Mouse (Mus musculus): ENCODE results near the gene Wsb2.

DNA sequence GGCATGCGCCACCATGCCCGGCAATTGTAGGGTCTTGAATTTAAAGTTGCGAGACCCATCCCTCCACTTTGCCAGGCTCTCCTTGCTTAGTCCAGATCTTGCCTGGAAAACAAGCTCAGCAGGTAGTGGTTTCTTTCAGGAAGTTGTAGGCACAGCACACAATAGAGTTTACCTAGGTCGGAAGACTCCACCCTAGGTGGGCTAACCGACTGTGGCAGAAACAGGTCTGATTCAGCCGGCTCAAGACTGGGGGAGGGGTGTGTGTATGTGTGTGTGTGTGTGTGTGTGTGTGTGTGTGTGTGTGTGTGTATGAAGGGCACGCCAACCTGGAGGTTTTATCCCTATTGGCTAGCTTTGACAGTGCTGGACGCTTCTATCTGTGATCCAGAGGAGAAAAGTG lies 46.5 kb downstream of the Wsb2 start:
- TF ChIP-seq POLR2A (IDR thresholded peaks at IDR 0.05; ENCODE audit: control insufficient read depth, extremely low read depth, insufficient read depth, low read length, poor library complexity) (no peak), CTCF (IDR thresholded peaks at IDR 0.05; ENCODE audit: borderline replicate concordance, control insufficient read depth, extremely low read depth, insufficient read depth, low read length, poor library complexity) (no peak)

Data from thymus, adult 2 months (tissue).